Mouse (Mus musculus) frontal cortex, postnatal 14 days (tissue): ENCODE measurements around the gene Gm6525.

ENCODE experiments used
- DNase-seq, 2 experiments: peaks; one replicate each; pipeline ENCODE4 v3.0.0; 2022; ENCODE audit warnings: low spot score in 2 of 2

Gm6525 gene

DNA sequence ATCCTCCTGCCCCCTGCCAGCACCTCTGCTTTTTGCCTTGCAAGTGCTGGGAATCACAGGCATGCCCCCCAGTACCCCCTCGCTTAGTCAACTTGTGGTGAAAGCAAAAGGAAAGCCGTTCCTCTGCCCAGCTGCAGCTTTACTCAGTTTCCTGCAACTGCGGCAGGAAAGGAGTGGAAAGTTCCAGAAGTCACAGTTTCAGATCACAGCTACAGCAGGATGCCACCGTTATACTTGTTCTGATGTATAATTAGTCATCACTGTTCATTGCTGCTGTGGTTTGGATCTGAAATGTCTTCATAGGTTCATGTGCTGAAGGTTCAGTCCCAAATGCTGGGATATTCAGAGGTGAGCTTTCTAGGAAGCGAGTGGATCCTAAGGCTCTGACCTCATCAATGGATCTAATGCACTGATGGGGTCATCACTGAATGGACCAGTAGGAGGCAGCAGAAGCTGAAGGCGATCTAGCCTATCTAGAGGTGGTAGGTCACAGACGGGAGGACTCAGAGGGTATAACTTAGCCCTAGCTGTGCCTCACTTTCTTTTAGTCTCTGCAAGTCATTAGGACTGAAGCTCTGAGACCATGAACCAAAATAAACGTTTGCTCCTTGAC is 4.4 kb upstream of the Gm6525 start:
- DNase-seq, result no peak

- no peak for DNase-seq
Measured at GRCm38 (mm10) chr3:84172406-84172805, 1.5 kb upstream of the Gm6525 start.

DNA sequence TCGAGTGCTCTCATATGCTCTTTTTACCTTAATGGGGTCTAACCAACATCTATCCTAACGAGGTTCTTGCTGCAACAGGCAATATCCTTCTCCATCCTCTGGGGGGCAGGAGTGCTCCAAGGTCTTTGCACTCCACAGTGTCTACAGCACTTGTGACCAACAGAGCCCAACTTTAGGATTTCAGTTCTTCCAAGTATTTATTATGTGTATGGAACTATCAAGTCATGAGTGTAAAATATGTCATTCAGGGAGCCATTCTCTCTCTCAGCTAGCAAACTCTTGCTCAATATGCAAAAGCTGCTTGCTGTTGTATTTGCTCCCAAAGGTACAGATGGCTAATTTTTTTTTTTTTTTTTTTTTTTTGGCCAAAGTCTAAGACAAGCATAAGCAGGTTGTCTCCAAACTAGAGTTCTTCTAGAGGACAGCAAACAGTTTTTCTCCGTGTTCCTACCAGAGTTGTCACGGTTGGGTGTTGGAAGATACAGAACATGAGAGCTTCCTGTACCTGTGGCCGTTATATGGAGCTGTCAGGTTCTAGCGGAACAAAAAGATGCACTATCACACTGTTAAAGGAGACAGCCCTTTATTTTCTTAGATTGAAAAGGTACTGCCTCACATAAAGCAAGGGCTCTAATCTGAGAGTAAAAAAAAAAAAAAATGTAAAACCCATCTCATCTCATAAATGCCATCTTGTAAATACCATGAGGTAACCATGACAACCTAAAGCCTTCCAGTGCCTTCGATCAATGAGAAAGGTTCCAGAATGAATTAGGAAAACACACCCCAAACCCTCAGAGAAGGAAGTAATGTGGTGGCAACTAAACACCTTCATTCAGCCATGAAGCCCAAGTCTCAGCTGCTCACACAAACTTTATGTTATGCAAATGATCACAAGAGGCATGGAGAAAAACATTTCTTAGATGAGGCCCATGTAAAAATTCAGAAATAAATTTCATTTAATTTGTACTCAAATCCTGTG is 1.7 kb downstream of the Gm6525 start:
- DNase-seq, result peak in 1 of 2 experiments; percentile 70

GRCm38 (mm10) chr3:84177834-84178233 is 3.9 kb downstream of the Gm6525 start:
- DNase-seq, result no peak

- DNase-seq, result no peak
Measured at GRCm38 (mm10) chr3:84180304-84180703, 6.4 kb downstream of the Gm6525 start.

- DNase-seq, result no peak
Measured at GRCm38 (mm10) chr3:84181102-84181501, 7.2 kb downstream of the Gm6525 start.

DNA sequence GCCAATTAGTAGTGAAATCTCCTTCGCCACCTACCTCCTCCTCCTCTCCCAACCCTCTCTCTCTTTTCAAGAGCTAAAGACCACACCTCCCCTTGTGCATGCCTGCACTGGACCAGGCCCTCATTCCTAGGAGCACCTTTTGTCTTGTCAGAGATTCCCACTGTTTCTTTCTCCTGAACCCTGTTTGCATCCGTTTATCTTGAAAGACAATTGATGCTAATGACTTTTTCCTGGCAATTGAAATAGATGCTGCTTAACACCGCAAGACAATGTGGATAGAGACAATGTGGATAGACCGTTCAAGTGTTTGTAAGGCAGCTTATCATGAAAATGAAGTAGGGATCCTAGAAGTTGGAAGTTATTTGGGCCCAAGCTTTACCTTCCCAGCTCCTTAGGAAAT is 7.8 kb downstream of the Gm6525 start:
- no peak for DNase-seq

DNA sequence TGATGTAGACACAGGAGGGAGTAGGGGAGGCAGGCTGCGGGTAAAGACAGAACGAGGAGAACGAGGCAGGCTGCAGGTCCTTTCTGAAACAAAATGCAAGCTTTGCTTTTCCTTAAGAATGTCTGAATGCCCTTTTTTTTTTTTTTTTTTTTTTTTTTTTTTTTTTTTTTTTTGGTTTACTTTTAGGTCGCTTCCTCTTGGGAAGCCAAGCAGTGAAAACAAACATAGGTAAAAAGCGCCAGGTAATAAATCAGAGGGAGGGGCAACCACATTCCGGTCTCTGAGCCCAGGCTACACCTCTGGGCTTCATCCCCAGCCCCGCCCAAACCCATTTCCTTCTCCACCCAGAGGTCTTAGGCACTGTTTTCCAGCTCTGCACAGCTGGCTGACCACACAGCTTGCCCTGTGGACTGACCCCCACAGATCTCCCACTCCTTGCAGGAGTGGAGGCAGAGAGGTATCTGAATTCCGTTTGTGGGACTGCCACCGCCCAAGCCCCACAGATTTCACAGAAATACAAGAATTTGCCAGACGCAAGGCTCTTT is 15.8 kb downstream of the Gm6525 start:
- no peak for DNase-seq

- no peak for DNase-seq
Measured at GRCm38 (mm10) chr3:84190513-84191061, 16.7 kb downstream of the Gm6525 start.

DNA sequence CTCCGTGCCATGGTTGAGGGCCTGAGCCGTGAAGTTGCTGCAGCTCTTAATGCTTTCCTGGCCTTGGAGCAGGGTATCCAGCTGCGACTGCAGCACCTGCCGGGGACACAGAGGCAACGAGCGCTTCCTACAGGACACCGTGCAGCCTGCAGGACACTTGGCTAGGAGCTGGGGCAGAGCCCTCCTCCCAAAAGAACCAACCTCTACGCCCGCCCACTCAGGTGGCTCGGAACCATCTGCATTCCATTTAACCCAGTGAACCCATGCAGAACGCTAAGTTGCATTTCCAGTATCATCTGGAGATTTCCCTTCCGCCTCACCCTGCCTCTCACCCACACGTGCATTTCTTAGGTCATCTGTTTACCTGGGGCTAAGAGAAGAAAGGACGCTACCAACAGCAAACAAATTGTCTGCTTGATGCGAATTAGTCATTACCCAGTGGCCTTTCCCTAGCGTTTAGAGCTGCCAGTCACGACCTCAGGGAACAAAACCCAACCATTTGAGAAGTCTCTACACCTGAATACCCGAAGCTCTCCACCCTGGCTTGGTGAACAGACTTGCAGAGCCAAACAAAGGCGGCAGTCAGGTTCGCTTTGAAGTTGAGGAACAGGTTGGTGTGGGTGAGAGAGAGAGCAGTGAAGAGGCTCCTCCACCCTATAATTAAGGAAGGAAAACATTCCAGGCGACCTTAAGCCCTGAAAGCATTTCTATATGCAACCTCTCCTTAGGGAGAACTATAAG is 17.4 kb downstream of the Gm6525 start:
- no peak for DNase-seq

- no peak for DNase-seq
Measured at GRCm38 (mm10) chr3:84193881-84194280, 20.0 kb downstream of the Gm6525 start.

DNA sequence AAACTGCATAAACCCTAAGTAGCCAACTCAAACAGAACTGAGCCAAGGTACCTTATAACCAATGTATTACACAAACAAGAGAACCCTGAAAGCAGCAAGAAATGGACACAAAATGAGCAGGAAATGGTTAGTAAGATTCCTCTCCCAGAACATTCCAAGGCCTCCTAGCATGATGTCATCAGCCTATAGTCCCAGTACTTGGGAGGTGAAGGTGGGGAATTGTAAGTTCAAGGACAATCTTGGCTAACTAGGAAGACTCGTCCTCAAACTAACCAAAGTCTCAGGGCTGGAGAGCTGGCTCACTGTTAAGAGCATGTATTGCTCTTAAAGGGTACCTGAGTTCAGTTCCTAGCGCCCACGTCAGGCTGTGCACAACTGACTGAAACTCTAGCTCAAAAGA is 24.3 kb downstream of the Gm6525 start:
- DNase-seq, result no peak

DNA sequence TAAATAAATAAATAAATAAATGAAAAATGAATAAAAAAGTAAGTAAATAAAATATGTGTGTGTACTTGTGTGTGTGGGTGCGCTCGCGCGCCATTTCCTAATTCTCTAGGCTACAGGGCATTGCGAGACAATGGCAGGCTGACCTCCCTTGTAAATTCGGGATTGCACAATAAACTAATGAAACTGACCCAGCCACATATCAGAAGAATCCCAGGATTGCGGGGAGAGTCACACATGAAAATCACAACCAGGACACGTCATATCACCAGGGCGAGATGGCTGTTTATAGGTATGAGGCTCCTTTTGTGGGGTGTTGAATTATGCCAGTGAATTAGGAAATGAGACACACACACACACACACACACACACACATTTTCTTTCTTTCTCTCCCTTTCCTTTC is 25.6 kb downstream of the Gm6525 start:
- no peak for DNase-seq

DNA sequence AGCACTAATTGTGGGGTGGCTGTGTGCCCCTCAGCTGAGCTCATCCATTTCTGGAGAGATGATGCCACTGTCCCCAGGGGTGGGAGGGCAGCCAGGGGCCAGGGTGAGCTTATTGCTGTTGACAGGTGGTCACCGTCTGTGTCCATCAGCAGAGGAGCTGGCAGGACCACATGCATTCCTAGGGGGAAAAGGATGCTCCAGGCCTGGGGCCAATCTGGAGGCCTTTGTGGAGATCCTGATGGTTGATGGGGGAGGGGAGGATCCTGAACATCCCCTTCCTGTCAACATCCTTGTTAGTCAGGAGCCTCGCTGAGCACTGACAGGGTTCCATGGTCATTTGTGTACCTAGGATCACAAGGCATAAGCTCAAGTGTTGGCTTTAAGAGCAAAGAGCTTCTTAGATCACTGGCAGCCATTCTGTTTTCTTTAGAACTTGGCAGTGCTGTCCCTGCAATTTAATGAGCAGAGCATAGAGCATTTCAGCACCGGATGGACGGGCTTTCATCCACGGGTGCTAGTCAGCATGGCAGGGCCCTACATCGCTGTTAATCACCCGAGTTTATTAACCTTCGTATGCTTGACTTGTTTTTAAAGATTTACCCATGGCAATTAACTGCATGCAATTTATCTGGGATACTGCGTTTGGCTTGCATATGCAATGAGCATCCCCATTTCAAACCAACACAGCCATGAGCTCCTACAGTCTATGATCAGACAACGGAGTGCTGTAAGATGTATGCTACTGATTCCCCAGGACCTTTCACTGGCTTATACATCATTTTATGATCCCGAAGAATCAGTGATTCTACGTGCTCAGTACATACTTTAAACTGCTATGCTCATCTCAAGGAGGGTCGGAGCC is 26.9 kb downstream of the Gm6525 start:
- no peak for DNase-seq

- no peak for DNase-seq
Measured at GRCm38 (mm10) chr3:84204640-84205039, 30.7 kb downstream of the Gm6525 start.

DNA sequence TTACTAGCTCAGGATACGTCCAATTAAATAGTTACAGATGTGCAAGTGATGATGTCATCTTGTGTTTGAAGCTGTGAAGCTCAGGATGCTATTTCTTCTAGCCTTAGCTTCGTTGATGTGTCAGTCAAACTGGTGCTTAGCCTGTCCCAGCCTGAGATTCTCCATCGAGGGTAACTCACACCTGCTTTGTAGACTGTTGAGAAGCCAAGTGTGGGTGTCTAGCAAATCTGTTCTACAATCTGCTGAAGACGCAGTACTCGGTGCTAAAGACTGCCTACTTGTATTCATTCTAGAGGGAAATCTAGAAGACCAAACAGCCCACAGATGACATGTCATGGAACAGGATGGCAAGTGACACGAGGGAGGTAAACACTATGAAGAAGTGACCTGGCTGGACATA is 31.7 kb downstream of the Gm6525 start:
- DNase-seq, result no peak

DNA sequence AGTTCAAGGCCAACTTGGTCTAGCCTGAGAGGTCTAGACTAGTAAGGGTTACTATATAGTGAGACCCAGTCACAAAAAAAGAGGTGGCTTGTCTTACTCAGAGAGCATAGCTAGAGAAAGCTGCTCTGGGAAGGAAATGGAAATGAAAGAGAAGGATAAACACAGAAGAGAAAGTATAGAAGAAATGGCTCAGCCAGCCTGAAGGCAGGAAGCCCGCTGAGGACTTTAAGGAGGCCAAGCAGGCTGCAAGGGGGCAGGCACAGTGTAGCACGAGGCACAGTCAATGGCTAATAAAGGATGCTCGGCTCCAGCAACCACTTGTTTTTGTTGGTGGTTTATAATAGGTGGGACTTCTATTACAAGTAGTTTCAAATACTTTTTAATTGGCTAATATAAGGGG is 32.2 kb downstream of the Gm6525 start:
- DNase-seq, result no peak

DNA sequence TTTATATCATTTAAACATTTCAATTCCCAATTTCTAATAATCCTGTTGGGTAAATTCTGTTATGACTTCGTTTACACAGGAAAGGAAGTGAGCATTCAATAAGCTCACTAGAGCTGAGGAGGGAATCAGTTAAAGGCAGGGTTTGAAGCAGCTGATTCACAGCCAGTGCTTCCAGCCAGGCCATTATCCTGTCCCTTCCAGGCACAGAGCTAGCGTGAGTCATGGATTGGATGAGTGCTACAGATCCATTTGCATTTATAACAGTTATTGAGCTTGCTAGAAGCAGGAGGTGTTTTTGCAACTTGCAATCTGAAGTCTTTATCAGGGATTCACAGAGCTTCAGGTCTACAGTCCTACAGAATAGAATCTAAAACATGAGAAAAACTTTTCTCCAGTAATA is 33.5 kb downstream of the Gm6525 start:
- DNase-seq, result no peak

DNA sequence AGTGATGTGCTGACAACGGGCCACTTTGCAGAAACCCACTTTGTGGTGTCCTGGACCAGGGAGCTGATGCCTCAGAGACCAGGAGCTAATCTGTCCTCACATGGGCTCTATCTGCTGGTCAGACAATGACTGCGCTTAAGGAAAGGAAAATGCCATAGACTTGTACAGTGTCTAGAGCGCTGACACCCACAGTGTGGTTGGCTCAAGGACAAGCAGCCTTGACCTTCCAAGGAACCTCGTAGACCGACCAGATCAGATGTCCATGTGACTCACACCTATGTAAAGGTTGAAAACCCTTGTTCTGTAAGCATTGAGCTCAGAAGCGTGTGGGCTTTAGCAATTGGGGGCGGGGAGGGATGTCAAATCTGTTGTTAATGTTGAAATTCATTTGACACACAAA is 34.6 kb downstream of the Gm6525 start:
- no peak for DNase-seq

- DNase-seq, result no peak
Measured at GRCm38 (mm10) chr3:84208917-84209513, 35.1 kb downstream of the Gm6525 start.
